Mouse (Mus musculus) MEL (cell line): Measurements from ENCODE around the gene Rtraf.

Experiments used
- EP300 ChIP-seq, 2 experiments: IDR thresholded peaks; 2 replicates each; pipeline ENCODE4 v1.6.1; 2011; ENCODE audit warnings: improper control_type of control experiment in 2 of 2, low read length in 2 of 2, low read depth in 1 of 2, mild to moderate bottlenecking in 1 of 2
- MYB ChIP-seq: IDR thresholded peaks from 2 replicates; pipeline ENCODE4 v1.6.1; 2011; ENCODE audit warnings: mild to moderate bottlenecking, low read depth, low read length, improper control_type of control experiment
- NELFE ChIP-seq: IDR thresholded peaks from 2 replicates; pipeline ENCODE4 v1.6.1; 2011; ENCODE audit warnings: low read depth, low read length, improper control_type of control experiment
- POLR2A ChIP-seq, 2 experiments: IDR thresholded peaks; 2 replicates each; pipeline ENCODE4 v1.6.1; 2011 to 2012; ENCODE audit warnings: low read length in 2 of 2, mild to moderate bottlenecking in 2 of 2, control low read depth in 1 of 2, improper control_type of control experiment in 1 of 2, low read depth in 1 of 2, moderate library complexity in 1 of 2; ENCODE audit not compliant: control insufficient read depth in 1 of 2, insufficient read depth in 1 of 2, poor library complexity in 1 of 2
- POLR2AphosphoS2 ChIP-seq: IDR thresholded peaks from 2 replicates; pipeline ENCODE4 v1.6.1; 2011; ENCODE audit warnings: low read length, improper control_type of control experiment
- ZMIZ1 ChIP-seq: IDR thresholded peaks from 2 replicates; pipeline ENCODE4 v1.6.1; 2012; ENCODE audit warnings: low read depth, mild to moderate bottlenecking, inconsistent platforms, low read length, improper control_type of control experiment, moderate library complexity

GRCm38 (mm10) chr14:19776179-19776578 lies 47.4 kb downstream of the Rtraf start:
- TF ChIP-seq ZMIZ1 (no peak), MYB (no peak), POLR2AphosphoS2 (no peak), NELFE (no peak), POLR2A (IDR thresholded peaks at IDR 0.05; ENCODE audit: control insufficient read depth in 1 of 2, insufficient read depth in 1 of 2, low read depth in 1 of 2, low read length in 2 of 2, poor library complexity in 1 of 2) (no peak), EP300 (IDR thresholded peaks at IDR 0.05; ENCODE audit: low read depth in 1 of 2, low read length in 2 of 2) (no peak)
